Mouse (Mus musculus): ENCODE data around the gene Mcu.

The Mcu gene

DNA sequence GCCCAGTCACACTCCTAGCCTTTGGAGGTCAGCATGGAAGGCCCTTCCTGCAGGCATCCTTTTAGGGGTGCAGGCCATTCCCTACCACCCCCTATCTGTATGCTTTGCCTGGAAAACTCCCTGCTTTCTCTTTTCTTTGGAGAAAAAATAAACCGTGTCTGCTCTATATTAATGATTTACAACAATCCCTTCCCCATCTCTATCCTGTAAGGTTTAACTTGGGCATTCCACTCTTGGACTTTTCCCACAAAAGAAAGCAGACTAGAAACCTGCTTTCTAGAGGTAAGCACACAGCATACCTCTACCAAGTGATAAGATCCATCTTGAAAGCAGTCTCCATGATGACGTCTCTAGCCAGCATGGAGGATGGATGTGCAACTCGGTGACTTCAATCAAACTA, 75.9 kb downstream of the Mcu start:
- TF ChIP-seq GATA4 (IDR thresholded peaks at IDR 0.05; ENCODE audit: insufficient replicate concordance, low read length) = no peak

DNA sequence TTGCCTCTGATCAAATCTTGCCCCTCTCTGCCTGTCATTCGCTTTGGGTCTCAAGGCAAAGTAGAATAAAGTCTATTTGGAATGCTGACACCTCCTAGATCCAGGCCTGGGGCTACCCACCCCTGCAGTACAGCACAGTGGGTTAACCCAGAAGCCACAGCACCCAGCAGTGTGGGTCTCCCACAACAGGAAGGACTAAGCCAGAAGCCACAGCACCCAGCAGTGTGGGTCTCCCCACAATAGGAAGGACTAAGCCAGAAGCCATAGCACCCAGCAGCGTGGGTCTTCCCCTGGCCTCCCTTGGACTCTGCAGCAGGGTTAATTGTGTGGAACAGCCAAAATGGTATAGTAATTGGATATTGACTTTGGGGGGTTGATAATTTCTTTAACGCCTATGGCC, 76.4 kb downstream of the Mcu start:
- no peak for TF ChIP-seq GATA4 (IDR thresholded peaks at IDR 0.05; ENCODE audit: insufficient replicate concordance, low read length)

DNA sequence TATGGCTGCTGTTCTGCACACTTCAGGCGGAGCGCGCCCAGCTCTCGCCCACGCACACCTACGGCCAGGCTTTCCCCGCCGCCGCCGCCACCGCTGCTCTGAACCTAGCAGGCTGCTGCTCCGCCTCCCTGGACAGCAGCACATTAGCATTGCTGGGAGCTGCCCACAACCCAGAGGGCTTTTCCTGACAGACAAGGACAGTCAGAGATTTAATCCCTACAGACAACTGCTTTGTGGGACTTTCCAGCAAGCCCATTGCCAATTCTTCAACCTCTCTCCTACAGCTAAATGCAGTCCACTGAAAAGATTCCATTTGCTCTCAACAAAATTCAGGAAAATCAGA, 77.0 kb downstream of the Mcu start:
- TF ChIP-seq GATA4 (IDR thresholded peaks at IDR 0.05; ENCODE audit: insufficient replicate concordance, low read length) = no peak

DNA sequence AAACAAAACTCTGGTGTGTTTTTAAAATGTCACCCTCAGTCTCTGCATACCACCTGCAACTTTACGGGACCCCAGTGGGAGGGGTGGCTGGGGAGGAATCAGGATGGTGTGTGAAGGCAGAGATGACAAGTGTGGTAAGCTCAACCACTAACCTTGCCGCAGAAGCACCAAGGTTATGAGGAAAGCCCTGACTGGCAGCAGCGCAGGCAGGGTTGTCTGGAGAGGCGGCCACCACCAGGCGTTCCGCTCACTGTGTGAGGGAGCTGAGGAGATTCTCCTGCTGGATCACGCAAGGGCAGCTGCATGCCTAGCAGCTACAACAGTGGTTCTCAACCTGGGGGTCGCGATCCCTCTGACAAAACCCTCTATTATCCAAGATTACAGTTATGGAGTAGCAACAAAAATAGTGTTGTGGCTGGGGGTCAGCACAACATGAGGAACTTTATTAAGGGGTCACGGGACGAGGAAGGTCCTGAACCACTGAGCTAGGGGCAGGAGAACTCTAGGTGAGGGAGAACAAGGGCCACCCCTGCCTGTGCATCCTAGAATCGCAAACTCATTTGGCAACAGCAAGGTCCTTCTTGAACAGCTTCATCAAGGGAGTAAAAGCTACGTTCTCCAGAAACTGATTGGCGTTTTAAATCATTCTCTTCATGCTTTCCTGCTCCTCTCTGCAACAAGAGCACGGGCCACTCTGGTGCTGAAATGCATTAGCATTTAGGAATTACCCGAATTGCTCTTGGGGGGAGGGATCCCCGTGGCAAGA, 77.5 kb downstream of the Mcu start:
- TF ChIP-seq GATA4 (IDR thresholded peaks at IDR 0.05; ENCODE audit: insufficient replicate concordance, low read length) = no peak

DNA sequence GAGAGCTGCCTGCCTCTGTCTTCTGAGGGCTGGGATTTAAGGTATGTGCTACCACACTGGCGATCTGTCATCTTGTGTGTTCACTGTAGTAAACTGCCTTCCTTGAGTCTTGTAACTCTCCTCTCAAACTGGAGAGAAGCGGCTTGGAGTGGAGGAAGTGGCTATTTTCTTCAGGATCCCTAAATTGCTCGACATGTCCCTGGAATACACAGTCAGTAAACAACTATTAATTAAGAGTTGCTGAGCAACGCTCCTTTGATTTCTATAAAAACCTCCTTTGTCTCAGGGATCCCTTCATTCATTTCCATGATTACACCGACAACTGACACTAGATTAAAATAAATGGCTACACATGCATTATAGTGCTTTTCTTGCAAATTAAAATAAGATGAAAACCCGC, 78.4 kb downstream of the Mcu start:
- no peak for TF ChIP-seq GATA4 (IDR thresholded peaks at IDR 0.05; ENCODE audit: insufficient replicate concordance, low read length)

DNA sequence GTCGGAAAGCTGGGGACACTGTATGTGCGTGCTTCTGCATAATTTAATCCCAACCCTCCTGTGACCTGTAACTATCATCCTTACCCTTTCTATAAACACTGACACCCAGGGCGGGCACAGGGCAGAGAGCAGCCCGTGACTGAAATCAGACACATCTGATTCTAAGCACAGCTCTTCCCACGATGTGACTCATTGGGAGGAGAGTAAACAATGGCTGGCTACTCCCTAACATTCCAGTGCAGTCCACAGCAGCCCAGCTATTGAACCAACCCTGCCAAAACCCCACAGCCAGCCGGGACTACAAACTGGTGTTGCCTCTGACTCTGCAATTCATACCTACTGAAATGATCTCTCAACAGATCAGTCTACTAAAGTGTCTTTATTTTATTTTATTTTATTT, 78.9 kb downstream of the Mcu start:
- TF ChIP-seq GATA4 (IDR thresholded peaks at IDR 0.05; ENCODE audit: insufficient replicate concordance, low read length) = no peak

DNA sequence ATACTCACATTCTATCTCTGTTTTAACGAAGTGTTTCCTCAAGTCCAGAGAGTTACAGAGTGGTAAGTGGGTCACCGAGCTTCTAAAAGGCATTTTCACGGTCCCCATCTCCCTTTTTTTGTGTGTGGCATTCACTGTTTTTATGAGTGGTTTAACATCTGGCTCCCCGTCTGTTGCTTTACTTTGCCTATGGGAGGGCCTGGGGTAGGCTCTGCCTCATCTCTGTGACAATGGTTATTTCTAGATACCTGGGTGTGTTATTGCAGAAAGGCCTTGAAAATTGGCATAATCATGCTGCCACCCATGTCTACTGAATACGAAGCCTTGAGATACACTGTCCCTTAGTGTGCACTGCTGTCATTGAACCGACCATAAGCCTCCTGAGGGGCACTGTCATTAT, 84.2 kb downstream of the Mcu start:
- no peak for TF ChIP-seq GATA4 (IDR thresholded peaks at IDR 0.05; ENCODE audit: insufficient replicate concordance, low read length)

DNA sequence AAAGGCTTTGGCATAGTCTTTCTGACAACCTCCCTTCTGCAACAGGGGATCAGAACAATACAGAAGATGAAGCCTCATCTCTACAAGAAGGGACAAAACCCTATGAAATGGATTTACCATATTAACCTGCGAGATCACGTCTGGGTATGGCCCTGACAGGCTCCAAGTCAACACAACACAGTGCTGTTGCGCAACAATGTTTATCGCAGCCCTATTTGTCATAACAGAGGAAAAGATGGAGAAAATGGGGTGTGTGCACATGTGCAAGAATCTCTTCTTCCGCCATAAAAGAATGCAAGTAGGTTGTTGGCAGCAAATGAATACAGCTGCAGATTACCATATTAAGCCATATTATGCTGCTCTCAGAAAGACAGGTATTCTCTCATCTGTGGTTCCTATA, 88.7 kb downstream of the Mcu start:
- no peak for TF ChIP-seq GATA4 (IDR thresholded peaks at IDR 0.05; ENCODE audit: insufficient replicate concordance, low read length)

DNA sequence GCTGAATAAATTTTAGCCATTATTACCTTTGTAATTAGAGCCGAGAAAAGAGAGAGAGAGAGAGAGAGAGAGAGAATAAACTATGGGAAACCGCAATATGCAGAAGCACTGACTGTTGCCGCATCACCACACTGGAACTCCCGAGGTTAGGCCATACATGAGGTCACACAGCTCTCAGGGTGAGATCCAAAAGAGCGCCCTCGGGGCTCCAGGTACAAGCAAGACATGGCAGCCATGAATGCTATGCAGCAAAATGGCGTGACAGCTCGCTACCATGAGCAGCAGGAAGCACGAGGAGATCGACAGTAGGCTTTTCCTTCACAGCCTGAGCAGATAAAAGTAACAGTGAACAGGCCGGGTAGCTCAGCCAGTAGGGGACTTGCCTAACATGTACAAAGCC, 89.2 kb downstream of the Mcu start:
- TF ChIP-seq GATA4 (IDR thresholded peaks at IDR 0.05; ENCODE audit: insufficient replicate concordance, low read length) = no peak

DNA sequence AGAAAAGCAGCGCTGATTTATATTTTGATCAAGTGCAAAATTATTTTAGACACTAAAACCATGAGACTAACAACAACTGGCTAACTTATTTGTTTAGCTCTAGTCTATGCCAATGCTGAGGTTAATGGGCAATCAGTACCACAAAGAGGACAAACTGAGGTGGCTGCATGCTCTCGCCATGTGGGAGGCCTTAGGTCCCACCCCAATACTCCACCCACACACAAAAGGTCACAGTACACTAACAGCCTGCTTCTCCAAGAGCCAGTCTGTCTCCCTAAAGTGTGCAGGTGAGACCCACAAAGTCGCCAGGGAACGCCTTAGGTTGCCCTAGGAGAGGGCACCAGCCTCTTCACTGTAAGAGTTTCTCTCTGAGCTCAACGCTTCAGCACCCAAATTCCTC, 91.8 kb downstream of the Mcu start:
- TF ChIP-seq GATA4 (IDR thresholded peaks at IDR 0.05; ENCODE audit: insufficient replicate concordance, low read length) = no peak

DNA sequence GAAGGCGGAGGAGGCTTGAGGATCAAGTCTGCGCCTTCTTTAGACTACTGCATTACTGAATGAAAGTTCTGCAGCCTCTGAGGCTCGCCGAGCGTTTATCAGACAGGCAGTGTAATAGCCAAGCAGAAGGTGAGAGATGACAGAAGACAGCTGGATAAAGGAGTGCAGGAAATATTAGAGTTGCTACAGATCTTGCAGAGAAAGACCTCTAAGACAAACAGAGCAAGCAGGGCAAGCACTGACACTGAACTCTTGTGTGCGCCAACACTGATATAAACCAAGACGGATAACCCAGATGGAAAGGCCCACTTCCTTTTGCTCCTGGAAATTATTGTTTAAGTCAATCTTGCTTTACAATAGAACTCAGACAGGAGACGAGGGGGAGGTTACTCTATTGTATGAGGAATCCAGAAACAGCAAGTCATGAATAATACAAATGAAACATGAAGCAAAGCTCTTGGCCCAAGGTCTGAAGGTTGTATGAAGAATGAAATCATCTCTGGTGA, 92.6 kb downstream of the Mcu start:
- peak; percentile 71; the same call in 1 of the 2 replicates for TF ChIP-seq GATA4 (IDR thresholded peaks at IDR 0.05; ENCODE audit: insufficient replicate concordance, low read length)

DNA sequence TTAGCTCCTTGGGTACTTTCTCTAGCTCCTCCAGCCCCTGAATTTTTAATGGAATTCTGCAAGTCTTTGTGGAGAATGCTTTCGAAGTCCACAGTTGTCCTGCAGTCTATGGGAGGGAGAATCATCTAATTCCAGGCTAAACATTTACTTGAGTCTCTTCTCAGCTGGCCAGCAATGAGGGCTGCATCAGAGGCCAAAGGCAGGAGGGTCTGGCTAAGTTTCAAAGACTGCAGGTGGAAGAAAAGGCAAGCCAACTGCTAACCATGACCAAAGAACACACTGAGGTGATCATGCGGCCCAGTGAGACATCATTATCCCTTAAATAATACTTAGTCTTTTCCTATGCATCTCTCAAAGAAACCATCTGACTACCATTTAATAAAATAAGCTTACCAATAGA, 95.8 kb downstream of the Mcu start:
- no peak for TF ChIP-seq GATA4 (IDR thresholded peaks at IDR 0.05; ENCODE audit: insufficient replicate concordance, low read length)

DNA sequence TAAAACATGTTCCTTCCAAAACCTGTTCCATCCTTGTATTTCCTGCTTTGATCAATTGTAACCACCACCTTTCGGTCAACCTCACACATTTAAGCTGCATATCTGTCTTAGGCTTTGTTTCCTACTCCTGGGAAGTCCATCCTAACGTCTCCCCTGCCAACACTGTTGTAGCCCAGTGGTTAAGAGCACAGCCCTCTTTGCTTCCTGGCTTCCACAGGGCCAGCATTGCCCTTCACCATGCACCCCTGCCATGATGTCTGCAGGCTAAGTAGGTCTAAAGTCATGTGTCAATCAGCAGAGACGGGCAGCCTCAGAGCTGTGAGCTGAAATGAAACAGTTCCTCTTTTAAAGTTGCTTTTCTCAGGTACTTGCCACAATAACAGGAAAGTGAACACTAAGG, 97.1 kb downstream of the Mcu start:
- TF ChIP-seq GATA4 (IDR thresholded peaks at IDR 0.05; ENCODE audit: insufficient replicate concordance, low read length) = no peak

DNA sequence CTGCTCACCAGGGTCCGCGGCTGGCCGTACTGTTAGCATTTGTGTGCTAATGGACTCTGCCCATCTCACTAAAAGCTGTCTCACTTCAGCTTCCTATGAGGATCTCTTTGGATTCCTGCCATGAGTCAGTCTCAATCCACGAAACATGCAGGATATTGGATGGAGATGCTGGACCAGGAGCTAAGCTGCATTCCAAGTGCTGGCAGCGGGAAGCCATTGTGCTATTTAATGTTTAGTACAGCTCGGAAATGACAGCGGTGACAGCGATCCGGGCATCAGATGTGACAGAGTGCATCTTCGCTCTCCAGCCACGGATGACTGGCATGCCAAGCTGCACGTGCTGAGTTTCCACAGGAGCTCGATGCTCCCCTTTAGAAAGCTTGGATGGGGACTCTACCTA, 99.3 kb downstream of the Mcu start:
- TF ChIP-seq GATA4 (IDR thresholded peaks at IDR 0.05; ENCODE audit: insufficient replicate concordance, low read length) = no peak

DNA sequence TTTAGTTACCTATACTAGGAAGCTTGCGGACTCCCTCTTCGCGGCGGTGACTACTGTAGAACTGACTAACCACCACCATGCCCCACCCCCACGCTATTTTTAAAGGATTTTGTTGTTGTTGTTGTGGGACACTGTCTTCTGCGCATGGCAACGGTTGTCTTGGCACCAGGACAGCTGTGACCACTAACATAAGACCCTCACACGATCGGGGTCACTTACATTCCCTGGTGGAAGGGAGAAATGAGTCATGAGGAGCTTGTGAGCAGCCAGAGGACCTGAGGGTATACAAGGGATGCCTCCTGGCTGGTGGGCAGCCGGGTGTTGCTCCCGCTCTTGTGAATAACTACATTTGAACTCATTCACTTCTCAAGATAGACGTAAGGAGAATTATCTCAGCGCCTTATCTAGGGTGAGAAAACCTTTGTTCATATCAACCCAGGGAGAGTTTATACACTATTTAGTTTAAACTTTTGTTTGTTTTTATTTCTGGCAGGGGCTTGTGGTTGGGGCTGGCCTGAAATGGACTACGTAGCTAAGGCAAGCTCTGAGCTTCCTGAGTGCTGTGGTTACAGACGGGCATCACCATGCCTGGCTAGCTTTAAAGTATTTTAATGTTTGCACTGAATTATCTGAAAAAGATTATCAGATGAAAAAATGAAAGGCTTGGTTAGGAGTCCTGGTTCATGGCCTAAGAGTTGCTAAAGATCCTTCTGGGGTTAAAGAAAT, 101.6 kb downstream of the Mcu start:
- TF ChIP-seq GATA4 (IDR thresholded peaks at IDR 0.05; ENCODE audit: insufficient replicate concordance, low read length) = no peak

DNA sequence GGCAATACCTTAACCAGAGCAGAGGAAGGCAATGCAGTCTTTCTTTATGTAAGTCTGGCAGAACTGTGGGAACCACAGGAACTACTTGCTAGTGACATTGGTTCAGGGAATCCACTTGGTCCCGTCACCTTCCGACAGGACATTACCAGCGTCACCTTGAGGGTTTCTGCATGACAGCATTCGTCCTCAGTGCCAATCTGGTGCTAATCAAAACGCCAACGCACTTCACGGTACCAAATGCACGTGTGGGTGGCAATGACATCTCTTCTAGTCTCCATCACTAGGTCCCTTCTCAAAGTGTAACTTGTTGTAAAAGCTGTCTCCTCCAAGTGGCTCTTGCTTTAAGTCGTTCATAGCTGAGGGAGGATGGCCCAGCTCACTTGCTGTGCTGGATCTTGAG, 104.3 kb downstream of the Mcu start:
- TF ChIP-seq GATA4 (IDR thresholded peaks at IDR 0.05; ENCODE audit: insufficient replicate concordance, low read length) = no peak
